Mouse (Mus musculus): ENCODE data around the gene Mthfd1l. TPM values are rescaled to one million over a fixed set of nuclear protein-coding genes. Genes with fewer than 3 reads are reported as not detected.
A peak's percentile ranks its signal among the peaks of the same experiment; 100 is the strongest.
"Not testable (repeated sequence)": the region's sequence is repeated elsewhere in the genome, so short reads cannot be mapped to it uniquely, and the experiment has no call there.

The Mthfd1l gene
- polyA plus RNA-seq, 1 experiment from 2014 or later: 19.5 TPM

DNA sequence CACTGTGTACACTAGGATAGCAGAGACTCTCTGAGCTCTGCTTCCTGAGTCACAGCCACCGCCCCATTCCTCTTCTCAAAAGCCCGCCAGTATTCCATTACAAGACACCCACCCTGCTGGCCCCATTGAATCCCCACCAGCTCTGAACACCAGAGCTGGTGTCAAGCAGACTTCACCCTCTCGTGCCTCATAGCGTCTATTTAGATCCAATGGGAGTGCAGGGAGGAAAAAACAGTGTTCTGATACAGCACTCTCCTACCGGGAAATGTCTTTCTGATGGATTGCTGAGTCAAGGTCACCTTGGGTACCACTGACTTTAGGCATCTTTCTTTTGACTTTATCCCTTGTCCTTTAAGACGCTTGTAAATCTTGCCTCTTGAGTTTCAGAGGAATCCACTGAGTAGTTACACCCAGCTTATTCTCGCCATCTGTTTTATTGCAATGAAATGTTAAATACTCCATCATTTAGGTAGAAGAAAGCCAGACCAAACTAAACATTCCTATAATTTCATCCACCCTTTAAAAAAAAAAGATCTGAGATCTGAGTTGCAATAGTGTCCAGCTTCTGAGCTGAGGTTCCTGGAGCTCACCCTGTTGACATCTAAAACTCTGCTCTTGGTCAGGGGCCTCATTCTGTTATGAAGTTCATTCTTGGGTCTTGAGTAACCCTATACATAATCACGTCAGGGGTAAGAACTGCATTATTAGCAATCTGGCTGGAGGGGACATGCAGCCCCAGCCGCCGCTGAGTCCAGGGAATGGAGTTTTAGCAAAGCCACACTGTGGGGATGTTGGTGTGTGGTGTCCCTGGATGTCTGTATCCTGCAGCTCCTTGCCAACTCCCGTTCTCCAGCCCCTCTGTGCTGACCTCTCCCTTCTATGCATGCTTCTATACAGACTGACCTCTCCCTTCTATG, 88.4 kb downstream of the Mthfd1l start:
- Histone ChIP-seq H3K9me3 (replicated peaks) (no peaks in the 10 kb centered on the region), H3K4me3 (no peak overlapping the region), H3K27me3 (ENCODE audit: low read depth, poor library complexity, severe bottlenecking) (no peaks in the 10 kb centered on the region), H3K27ac (no peak overlapping the region), H3K4me1 (no peaks in the 10 kb centered on the region), H3K36me3 (peaks cover 16% of the 10 kb centered on the region)
- 90% methylated on average over 11 of the region's 11 CpGs for WGBS
- no peak for DNase-seq (ENCODE audit: low spot score)

DNA sequence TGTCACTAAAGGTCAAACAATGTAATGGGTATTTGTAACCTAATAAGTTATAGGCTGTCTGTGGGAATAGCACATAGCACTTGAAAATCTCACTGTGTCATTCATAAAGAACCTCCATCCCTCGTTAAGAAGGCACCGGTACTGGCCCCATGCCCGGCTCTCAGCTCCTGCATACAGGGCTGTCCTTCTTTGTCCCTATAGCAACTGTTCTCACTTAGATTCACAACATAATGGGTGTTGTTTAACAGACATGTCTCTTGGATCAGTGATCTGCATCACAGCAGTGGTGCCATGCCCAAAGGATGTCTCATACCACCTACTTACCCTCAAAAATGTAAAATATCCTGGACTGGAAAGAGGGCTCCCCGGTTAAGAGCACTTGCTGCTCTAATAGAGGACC, 90.6 kb downstream of the Mthfd1l start:
- no peaks in the 10 kb centered on the region for H3K27me3 ChIP-seq (ENCODE audit: low read depth, poor library complexity, severe bottlenecking)
- no peak for DNase-seq (ENCODE audit: low spot score)
- WGBS: 94% methylated on average over 4 of the region's 4 CpGs

DNA sequence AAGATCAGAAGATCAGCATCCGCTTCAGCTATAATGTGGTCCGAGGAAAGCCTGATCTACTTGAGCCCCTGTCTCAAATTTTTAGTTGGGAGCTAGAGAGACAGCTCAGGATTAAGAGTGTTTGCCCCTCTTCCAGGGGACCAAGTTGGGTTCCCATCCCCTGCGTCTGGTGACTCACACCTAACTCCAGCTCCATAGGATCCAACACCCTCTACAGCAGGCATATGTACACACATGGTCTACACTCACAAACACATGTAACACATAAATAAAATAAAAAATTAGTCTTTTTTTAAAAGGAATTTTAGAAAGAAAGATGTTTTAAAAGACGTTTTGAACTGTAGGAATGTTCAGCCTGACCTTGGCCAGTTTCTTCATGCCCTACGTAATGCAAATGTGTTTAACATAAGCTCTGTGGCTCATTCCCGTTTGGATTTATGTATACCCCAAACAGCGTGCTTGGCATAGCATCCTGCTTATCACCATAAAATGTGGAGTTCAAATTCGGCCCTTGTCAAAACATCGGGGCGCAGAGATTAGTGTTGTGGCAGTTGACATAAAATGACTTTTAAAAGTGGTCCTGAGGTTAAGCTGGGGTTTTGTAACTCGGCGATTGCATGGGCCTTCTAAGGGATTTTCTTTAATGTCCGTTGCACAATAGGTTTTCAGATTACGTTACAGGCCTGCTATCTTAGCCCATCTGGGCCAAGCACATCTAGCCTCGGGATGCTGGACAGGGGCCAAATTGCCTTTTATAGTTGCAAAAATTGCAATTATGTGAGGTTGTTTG, 92.6 kb downstream of the Mthfd1l start:
- no peak overlapping the region for H3K4me3 ChIP-seq
- H3K27me3 ChIP-seq (ENCODE audit: low read depth, poor library complexity, severe bottlenecking): no peaks in the 10 kb centered on the region
- no peaks in the 10 kb centered on the region for H3K9me3 ChIP-seq (replicated peaks)
- H3K4me1 ChIP-seq: no peaks in the 10 kb centered on the region
- H3K27ac ChIP-seq: no peak overlapping the region
- 88% methylated on average over 15 of the region's 15 CpGs for WGBS
- H3K36me3 ChIP-seq: peaks cover 16% of the 10 kb centered on the region
- DNase-seq (ENCODE audit: low spot score): no peak

More for the DNA sequence above, 90.6 kb downstream of the Mthfd1l start:
- H3K4me3 ChIP-seq: no peak overlapping the region
- peaks cover 16% of the 10 kb centered on the region for H3K36me3 ChIP-seq
- no peaks in the 10 kb centered on the region for H3K4me1 ChIP-seq
- H3K27ac ChIP-seq: no peak overlapping the region
- H3K9me3 ChIP-seq (replicated peaks): no peaks in the 10 kb centered on the region

DNA sequence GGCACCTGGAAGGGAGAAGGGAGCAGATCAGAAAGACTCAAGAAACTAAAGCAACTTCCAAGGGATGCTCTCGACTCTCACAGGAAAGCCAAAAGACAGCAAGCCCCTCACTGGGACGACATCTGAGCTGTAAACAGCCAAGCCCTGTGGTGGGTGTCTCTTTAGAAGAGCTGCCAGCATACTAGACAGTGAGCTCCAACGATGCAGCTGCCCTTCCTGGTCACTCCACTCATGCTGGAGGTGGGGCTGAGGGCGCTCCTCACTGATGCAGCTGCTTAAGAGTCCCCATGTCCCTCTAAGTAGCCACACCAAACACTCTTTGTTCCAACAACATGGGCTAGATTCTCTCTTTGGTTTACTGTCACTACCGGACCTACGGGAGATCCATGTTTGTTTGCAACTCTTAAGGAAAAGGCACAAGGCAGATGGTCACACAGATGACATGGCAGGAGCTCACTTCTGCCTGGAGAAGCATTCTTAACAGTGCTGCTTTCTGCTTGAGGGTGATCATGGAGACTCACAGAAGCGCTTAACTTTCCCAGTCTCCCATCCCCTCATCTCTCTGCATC, 96.4 kb downstream of the Mthfd1l start:
- Histone ChIP-seq H3K9me3 (replicated peaks) (no peaks in the 10 kb centered on the region), H3K4me1 (no peaks in the 10 kb centered on the region), H3K4me3 (no peak overlapping the region), H3K27me3 (ENCODE audit: low read depth, poor library complexity, severe bottlenecking) (no peaks in the 10 kb centered on the region), H3K27ac (no peak overlapping the region), H3K36me3 (0 out of 2 replicates have a peak, but pooled peaks cover 4% of the 10 kb centered on the region)
- 85% methylated on average over 7 of the region's 7 CpGs for WGBS
- DNase-seq (ENCODE audit: low spot score): no peak

DNA sequence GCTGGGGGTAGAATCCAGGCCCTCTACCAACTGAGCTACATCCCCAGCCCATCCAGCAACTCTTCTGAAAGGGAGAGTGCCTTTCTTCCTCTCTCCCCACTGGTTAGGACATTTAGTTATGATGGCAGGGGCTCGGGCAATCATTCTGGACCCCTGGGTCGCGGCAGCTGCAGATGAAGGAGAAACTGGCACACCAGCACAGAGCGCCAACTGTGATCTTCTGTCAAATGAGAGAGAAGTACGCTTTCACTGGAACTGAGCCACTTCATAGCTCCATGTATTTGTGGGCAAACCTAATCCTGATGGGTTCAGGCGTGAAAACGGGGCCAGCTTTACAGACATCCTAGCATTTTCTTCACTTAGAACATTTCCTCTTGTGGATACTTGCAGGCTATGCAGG, 97.1 kb downstream of the Mthfd1l start:
- Histone ChIP-seq H3K27ac (no peak overlapping the region), H3K4me1 (no peaks in the 10 kb centered on the region), H3K36me3 (0 out of 2 replicates have a peak, but pooled peaks cover 2% of the 10 kb centered on the region), H3K9me3 (replicated peaks) (no peaks in the 10 kb centered on the region), H3K27me3 (ENCODE audit: low read depth, poor library complexity, severe bottlenecking) (no peaks in the 10 kb centered on the region), H3K4me3 (no peak overlapping the region)
- WGBS: 96% methylated on average over 7 of the region's 7 CpGs
- no peak for DNase-seq (ENCODE audit: low spot score)

DNA sequence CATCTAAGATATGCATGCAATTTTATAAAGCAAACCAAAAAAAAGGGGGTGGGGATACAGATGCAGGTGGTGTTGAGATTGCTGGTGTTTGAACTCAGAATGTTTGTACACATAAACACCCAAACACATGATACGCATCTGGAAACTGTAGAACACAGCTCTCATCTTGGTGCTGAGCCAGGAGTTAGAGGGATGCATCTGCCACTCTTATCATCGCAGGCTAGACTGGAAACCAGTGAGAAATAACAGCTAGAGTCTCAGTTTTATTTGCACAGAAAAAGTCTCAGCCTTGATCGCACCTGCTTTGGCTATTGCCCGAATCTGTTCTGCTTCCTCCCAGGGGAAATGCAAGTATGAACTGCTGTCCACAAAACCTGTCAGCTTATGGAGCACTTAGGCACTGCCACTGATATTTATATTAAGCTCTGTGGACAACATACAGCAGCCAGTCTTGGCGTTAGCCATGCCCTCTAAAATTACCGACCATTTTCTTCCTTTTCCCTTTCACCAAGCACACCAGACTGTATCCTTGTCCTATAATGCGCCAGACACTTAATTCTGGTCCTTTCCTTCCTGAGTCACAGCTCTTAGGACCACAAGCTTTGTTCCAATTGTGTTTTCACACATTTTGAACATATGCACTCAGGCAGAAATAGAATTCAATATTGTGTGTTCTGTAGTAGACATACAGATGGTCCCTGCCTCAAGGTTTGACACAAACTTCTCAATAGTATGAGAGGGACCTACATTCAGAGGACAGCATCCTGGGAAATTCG, 98.3 kb downstream of the Mthfd1l start:
- Histone ChIP-seq H3K9me3 (replicated peaks) (no peaks in the 10 kb centered on the region), H3K36me3 (0 out of 2 replicates have a peak, but pooled peaks cover 2% of the 10 kb centered on the region), H3K27ac (no peak overlapping the region), H3K4me1 (no peaks in the 10 kb centered on the region), H3K4me3 (no peak overlapping the region), H3K27me3 (ENCODE audit: low read depth, poor library complexity, severe bottlenecking) (no peaks in the 10 kb centered on the region)
- DNase-seq (ENCODE audit: low spot score): no peak
- WGBS: 93% methylated on average over 8 of the region's 8 CpGs

DNA sequence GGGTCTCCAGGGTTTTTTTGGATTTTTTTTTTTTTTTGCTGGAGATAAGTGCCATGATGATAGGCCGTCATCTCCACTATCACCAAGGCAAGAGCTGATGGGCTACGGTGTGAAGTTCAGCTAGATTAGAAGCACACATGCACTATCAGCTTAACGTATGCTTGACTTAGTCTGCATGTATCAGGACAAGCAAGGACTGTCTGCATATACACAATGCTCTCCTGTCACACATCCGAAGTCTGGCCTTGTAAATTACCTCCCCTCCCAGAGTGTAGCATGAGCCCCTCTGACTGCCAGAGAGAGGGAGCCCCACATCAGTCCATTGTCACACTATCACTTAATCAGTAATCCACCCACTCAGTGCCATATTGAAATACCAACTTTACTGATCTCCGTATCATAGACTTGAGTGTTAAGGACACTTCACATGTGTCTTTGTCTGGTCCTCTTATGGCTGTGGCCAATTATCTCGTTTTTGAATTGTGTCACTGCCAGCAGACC, 99.0 kb downstream of the Mthfd1l start:
- Histone ChIP-seq H3K36me3 (0 out of 2 replicates have a peak, but pooled peaks cover 2% of the 10 kb centered on the region), H3K27me3 (ENCODE audit: low read depth, poor library complexity, severe bottlenecking) (no peaks in the 10 kb centered on the region), H3K4me1 (no peaks in the 10 kb centered on the region), H3K9me3 (replicated peaks) (no peaks in the 10 kb centered on the region), H3K27ac (no peak overlapping the region), H3K4me3 (no peak overlapping the region)
- WGBS: 92% methylated on average over 6 of the region's 6 CpGs
- DNase-seq (ENCODE audit: low spot score): no peak

DNA sequence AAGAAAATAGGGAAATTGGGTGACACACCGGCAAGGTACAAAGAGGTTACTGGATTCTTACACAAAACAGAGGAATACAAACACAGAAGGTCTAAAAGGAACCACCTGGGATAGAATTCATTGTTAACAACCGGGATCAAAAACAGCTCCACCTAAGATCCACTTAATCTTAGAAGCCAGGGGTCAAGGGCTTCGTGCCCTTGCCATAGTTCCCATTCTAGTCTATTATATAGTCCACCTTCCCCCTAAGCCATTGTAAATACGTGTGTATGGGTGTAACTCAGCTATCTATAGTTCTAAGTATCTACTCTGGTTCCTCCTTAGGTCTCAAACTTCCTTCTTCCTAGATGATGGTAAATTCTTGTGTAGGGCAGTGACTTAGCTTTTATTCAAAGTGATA, 99.6 kb downstream of the Mthfd1l start:
- not testable (repeated sequence) for H3K4me1 ChIP-seq; H3K27me3 ChIP-seq (ENCODE audit: low read depth, poor library complexity, severe bottlenecking); H3K27ac ChIP-seq; H3K4me3 ChIP-seq; H3K36me3 ChIP-seq; H3K9me3 ChIP-seq (replicated peaks); DNase-seq (ENCODE audit: low spot score)
- WGBS: 91% methylated on average over 4 of the region's 4 CpGs

DNA sequence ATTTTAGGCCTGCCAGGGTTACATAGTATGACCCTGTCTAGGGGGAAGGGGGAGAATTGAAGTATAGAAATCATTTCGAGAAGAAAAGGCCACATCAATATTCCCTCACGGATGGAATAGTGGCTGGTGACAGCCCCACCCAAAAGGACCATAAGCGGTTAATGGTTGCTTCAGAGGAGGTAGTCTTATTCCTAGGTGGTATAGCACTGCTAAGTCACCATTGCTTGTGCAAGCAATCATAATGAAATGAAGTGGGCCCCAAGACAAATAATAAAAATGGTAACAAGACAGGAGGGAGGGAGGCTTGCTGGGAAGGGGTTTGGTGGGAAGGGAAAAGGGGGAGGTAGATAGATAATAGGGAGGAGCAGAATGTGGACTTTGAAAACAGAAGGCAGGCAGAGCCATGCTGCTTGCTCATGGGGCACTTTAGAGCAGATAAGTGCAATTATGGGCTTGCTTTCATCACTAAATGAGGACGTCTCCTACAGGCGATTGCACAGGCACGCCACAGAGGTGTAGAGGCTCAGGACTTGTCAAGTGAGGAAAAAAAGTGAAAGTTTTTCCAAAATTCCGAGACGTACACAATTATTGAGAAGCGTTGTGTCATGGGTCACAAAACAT, 105.4 kb downstream of the Mthfd1l start:
- no peak for DNase-seq (ENCODE audit: low spot score)
- Histone ChIP-seq H3K4me3 (no peak overlapping the region), H3K36me3 (no peaks in the 10 kb centered on the region), H3K27me3 (ENCODE audit: low read depth, poor library complexity, severe bottlenecking) (no peaks in the 10 kb centered on the region), H3K4me1 (no peaks in the 10 kb centered on the region), H3K27ac (no peak overlapping the region), H3K9me3 (replicated peaks) (no peaks in the 10 kb centered on the region)
- 78% methylated on average over 9 of the region's 9 CpGs for WGBS

DNA sequence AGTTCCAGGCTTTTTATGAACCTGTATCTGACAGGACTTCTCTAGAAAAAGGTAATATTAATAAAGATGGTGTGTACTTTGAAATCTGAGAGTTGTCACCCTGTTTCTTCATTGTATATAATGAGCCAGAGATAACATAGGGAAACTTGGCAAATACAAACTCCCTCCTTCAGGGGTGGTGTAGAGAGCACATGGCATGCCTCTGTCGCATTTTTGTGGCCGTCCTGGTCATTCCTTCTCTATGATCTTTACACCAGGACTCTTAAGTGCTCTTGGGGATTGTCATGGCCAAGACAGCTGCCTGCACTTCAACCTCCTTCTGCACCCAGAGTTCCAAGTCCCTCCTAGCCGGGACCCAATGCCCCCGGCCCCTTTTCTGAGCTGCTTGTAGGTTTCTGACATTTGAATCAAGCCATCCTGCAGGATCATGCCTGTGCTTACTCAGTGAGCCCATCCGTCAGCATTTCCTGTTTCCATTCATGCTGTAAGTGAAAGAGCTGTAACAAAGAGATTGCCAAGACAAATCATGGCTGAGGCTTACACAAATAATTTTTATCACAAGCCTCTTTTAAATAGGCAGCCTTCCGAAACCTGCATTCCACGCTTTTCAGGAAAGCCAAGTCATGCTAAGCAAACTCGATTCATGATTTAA, 106.2 kb downstream of the Mthfd1l start:
- no peak for DNase-seq (ENCODE audit: low spot score)
- Histone ChIP-seq H3K27ac (peak overlapping the region; percentile 26; the same call in 1 of the 2 replicates), H3K9me3 (replicated peaks) (no peaks in the 10 kb centered on the region), H3K4me3 (no peak overlapping the region), H3K27me3 (ENCODE audit: low read depth, poor library complexity, severe bottlenecking) (no peaks in the 10 kb centered on the region), H3K36me3 (peaks cover 3% of the 10 kb centered on the region; the same call in 1 of the 2 replicates), H3K4me1 (no peaks in the 10 kb centered on the region)
- 77% methylated on average over 8 of the region's 8 CpGs for WGBS

DNA sequence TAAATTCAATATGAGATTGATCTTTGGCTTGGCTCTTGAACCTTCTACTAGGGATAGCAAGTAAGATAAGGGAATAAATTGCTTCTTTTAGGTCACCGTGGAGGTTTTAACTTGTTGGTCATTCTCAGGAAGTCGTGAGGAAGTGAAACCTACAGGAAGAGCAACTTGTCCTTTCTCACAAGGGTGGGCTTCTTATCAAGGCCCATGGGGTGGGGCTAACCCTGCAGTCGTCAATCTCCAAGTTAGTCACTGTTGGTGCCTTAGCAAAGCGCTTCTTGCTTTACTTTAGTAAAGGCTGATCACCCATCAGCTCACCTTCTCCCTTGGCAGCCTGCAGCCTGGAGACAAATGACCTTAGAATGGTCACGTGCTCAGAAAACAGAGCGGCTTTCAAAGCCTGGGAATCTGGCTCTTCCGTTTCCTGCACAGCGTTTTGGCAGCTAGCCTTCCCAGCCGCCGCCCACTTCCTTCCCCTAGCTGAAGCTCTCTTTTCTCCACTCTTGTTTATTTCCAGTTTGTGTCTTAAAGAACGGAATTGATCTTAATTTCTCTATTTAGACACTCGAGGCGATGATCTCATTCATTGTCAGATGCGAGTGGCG, 106.8 kb downstream of the Mthfd1l start:
- Histone ChIP-seq H3K27me3 (ENCODE audit: low read depth, poor library complexity, severe bottlenecking) (no peaks in the 10 kb centered on the region), H3K27ac (peak overlapping the region; percentile 26; the same call in 1 of the 2 replicates), H3K4me3 (no peak overlapping the region), H3K9me3 (replicated peaks) (no peaks in the 10 kb centered on the region), H3K4me1 (no peaks in the 10 kb centered on the region), H3K36me3 (peaks cover 3% of the 10 kb centered on the region; the same call in 1 of the 2 replicates)
- 71% methylated on average over 15 of the region's 15 CpGs for WGBS
- DNase-seq (ENCODE audit: low spot score): no peak

Data from limb, embryonic 10.5 days (tissue).